Mouse (Mus musculus): ENCODE results near the gene Setd7.

DNA sequence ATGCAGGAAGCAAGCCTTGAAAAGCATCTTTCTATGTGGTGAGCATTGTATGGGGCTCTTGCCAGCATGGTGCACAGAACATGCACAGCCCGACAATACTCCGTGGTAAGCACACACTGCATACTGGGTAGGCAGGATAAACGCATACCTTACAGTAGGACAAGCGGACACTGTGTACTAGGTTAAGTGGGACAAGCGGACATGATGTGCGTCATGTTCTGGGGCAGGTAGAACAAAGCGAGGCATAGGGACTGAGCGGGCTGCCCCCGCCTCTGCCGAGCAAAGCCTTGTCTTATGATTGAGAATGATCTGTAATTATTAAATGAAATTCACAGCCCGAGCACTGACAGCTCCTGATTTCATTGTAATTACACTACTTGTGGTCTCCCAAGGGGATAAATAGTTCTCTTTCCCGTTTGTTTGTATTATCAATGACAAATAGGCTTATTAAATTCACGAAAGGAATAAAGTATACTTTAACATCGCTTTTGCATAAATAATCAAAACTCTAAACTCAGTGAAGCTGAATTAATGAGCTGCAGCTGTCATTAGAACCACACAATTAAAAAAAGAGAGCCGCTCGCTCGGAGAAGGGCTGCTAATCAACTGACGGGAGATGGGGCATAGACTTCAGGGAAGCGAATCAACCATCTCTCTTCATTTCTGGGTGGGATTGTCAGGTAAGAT lies 16.1 kb downstream of the Setd7 start:
- TF ChIP-seq POLR2A (IDR thresholded peaks at IDR 0.05; ENCODE audit: control insufficient read depth, extremely low read depth, insufficient read depth, low read length, poor library complexity), result no peak
- TF ChIP-seq CTCF (IDR thresholded peaks at IDR 0.05; ENCODE audit: borderline replicate concordance, control insufficient read depth, extremely low read depth, insufficient read depth, low read length, poor library complexity), result no peak

All from thymus, adult 2 months (tissue).